Mouse (Mus musculus): ENCODE data around the gene Otulin. TPM values are rescaled to one million over a fixed set of nuclear protein-coding genes. Genes with fewer than 3 reads are reported as not detected.

Otulin gene
- polyA plus RNA-seq, 1 experiment from 2014 or later = 28.1 TPM

DNA sequence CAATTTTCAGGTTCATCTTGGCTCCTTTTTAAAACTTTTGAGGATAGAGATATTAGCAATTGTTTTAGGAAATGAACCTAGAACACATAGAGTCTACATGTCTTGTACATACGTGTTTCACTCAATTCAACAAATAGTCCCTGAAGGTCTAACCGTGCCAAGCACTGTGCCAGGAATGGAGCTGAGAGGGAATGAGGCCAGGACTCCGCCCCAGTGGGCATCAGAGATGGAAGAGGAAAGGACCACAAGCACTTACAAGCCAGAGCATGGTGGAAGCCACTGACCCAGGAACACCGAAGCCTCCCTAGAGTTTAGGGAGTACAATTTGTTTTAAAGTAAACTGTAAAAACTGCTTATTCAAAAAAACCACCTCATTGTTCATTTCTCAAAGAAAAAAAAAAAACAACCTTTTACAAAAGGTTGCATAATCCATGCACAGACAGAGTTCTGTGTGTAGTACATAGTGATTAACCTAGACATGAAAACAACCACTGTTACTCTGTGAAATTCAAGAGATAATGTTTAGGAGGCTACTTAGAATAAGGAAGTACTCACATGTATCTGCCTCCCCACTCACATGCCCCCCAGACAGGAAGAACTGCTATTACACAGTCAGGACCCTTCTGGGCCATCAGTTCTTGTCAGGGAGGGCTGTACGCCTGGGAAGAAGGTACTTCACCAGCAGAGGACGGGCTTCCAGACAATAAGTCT is 9.9 kb downstream of the Otulin start:
- H3K9me3 ChIP-seq = no peaks in the 10 kb centered on the region
- no peaks in the 10 kb centered on the region for H3K27me3 ChIP-seq (ENCODE audit: insufficient read depth, poor library complexity, severe bottlenecking)
- peaks cover 64% of the 10 kb centered on the region for H3K36me3 ChIP-seq
- H3K27ac ChIP-seq = no peak overlapping the region
- DNase-seq (ENCODE audit: low spot score) = no peak
- WGBS = 87% methylated on average over 6 of the region's 6 CpGs
- no peak overlapping the region for H3K4me3 ChIP-seq
- no peaks in the 10 kb centered on the region for H3K4me1 ChIP-seq (replicated peaks)

DNA sequence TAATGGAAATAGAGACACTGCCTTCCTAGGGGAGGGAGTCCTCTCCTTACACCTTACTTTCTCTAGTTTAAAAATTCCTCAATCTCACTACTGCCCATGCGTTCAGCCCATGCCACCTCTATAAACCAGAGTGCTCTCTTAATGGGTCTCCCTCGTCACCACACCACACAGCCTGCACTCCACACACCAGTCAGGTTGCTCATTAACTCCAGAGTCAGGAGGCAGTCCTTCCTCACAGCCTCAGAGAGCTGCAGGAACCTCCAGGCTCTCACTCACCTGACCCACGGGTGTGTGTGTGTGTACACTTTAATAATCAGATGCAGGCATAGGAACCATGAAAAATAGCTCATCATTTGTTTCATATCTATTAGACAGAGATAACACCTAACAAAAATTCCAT is 10.8 kb downstream of the Otulin start:
- no peaks in the 10 kb centered on the region for H3K9me3 ChIP-seq
- no peak overlapping the region for H3K27ac ChIP-seq
- 89% methylated on average over 3 of the region's 3 CpGs for WGBS
- no peaks in the 10 kb centered on the region for H3K27me3 ChIP-seq (ENCODE audit: insufficient read depth, poor library complexity, severe bottlenecking)
- H3K4me3 ChIP-seq = no peak overlapping the region
- peaks cover 67% of the 10 kb centered on the region for H3K36me3 ChIP-seq
- no peak for DNase-seq (ENCODE audit: low spot score)
- H3K4me1 ChIP-seq (replicated peaks) = no peaks in the 10 kb centered on the region

DNA sequence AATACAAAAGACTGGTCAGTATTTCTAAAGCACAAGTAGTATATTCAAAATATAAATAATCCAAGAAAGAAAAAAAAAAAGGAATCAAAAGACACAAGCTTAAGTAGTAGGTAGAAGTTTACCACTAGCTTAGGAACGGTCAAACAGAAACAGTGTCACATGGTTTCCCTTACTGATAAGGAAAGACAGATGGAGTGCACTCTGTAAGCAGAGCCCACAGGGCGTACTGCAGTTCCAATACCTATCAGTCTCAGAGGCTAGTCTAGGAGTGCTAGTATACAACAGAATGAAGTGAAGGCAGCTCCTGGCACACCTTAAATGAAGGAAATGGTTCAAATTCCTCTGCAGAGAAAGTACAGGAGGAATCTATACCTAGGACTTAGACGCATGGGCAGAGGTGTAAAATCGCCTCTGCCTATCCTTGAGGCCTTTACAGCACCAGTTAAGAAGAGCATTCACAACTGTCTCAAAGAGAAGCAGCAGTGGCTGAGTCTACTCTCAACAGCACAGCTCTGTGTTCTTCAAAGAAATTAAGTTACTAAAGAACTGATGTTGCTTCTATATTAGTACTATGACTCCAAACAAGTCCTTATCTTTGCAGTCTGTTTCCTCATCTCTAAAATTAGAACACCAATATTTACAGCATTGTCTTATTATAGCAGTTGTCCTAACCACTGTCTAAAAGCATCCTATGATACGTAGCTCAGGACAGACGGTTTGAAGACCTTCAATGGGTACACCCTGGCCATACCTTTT is 11.5 kb downstream of the Otulin start:
- Histone ChIP-seq H3K36me3 (peaks cover 74% of the 10 kb centered on the region), H3K4me3 (no peak overlapping the region), H3K27me3 (ENCODE audit: insufficient read depth, poor library complexity, severe bottlenecking) (no peaks in the 10 kb centered on the region), H3K27ac (no peak overlapping the region), H3K4me1 (replicated peaks) (no peaks in the 10 kb centered on the region), H3K9me3 (no peaks in the 10 kb centered on the region)
- DNase-seq (ENCODE audit: low spot score) = no peak
- 91% methylated on average over 6 of the region's 6 CpGs for WGBS

DNA sequence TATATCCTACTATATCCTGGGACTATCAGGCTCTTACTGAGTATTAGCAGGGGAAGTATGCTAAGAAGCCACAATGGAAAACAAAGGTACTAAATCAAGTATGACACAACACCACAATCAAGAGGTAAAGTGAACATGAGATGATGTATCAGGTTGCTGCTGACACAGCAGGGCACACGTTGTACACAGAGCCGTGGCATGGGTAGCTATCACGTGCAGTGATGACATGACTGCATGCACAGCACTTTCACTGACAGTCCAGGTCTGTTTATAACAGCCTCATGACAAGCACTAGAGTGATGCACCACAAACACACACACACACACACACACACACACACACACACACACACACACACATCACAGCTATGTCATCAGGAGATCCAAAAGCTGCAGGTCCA is 13.3 kb downstream of the Otulin start:
- Histone ChIP-seq H3K4me3 (no peak overlapping the region), H3K36me3 (peaks cover 63% of the 10 kb centered on the region), H3K4me1 (replicated peaks) (no peaks in the 10 kb centered on the region; the same call in 1 of the 2 replicates), H3K27ac (no peak overlapping the region), H3K9me3 (no peaks in the 10 kb centered on the region), H3K27me3 (ENCODE audit: insufficient read depth, poor library complexity, severe bottlenecking) (no peaks in the 10 kb centered on the region)
- 80% methylated on average over 3 of the region's 3 CpGs for WGBS
- DNase-seq (ENCODE audit: low spot score) = no peak

DNA sequence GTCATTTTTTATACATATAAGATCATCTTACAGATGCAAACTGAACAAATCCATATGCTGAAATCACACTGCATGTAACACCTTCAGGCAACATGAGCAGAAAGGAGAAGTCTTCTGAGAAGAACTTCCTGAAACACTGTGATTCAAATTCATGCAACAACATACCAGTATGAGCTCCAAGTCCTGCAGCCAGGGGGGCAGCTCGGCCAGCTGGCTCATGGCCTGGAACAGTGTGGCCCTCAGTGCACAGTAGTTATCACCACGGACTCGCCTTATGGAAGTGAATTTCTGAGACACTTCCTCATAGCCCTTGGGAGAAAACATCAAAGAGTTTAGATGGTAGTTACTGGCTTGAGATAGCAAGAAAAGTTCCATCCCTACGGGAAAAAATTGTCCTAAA is 14.3 kb downstream of the Otulin start:
- 91% methylated on average over 4 of the region's 4 CpGs for WGBS
- no peaks in the 10 kb centered on the region; the same call in 1 of the 2 replicates for H3K4me1 ChIP-seq (replicated peaks)
- DNase-seq (ENCODE audit: low spot score) = no peak
- no peak overlapping the region for H3K4me3 ChIP-seq
- H3K9me3 ChIP-seq = no peaks in the 10 kb centered on the region
- H3K27ac ChIP-seq = no peak overlapping the region
- peaks cover 65% of the 10 kb centered on the region for H3K36me3 ChIP-seq
- no peaks in the 10 kb centered on the region for H3K27me3 ChIP-seq (ENCODE audit: insufficient read depth, poor library complexity, severe bottlenecking)

DNA sequence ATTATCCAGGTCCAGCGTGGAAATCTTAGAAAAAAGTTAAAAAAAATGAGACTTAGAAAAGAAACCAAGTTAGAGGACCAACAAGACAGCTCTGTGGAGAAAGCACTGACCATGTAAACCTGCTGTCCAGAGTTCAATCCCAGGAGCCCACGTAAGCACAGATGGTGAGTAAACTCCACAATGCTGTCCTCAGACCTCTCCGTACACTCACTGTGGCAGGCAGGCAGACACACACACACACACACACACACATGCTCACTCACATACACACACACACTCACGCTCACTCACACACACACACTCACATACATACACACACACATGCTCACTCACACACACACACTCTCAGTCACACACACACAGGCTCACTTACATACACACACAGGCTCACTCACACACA is 17.2 kb downstream of the Otulin start:
- Histone ChIP-seq H3K27me3 (ENCODE audit: insufficient read depth, poor library complexity, severe bottlenecking) (no peaks in the 10 kb centered on the region), H3K36me3 (peaks cover 70% of the 10 kb centered on the region)
- 97% methylated on average over 4 of the region's 4 CpGs for WGBS

DNA sequence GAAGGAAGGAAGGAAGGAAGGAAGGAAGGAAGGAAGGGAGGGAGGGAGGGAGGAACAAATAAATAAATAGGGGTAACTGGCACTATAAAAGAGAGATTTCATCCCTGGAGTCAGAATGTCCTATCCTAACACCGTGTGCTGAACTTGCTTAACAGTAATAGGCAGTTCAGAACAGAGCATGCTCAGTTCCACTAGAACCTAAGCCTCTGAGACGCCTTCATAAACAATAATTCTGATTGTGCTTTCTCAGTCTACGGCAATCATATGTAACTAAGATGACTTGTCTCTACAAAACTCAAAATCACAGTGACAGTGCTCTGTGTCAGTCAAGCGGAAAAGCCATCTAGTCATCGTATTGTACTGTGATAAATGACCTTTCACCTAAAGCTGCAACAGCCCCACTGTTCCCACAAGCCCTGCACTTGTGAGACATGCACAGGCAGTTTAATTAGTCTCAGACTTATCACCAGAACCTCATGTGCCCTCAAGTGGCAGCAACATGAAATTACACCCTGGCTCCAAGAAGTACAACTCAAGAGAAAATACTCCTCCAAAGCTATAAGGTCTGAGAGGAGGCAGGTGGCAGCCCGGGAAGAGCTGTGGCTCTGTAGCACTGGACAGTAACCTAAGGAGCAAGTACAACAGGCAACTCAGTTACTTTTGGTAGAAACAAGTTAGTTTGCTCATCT is 17.8 kb downstream of the Otulin start:
- 54% methylated on average over 6 of the region's 6 CpGs for WGBS

More for the DNA sequence above, 17.2 kb downstream of the Otulin start:
- DNase-seq (ENCODE audit: low spot score) = no peak
- no peaks in the 10 kb centered on the region for H3K9me3 ChIP-seq
- no peaks in the 10 kb centered on the region; the same call in 1 of the 2 replicates for H3K4me1 ChIP-seq (replicated peaks)
- H3K27ac ChIP-seq = no peak overlapping the region
- no peak overlapping the region for H3K4me3 ChIP-seq

DNA sequence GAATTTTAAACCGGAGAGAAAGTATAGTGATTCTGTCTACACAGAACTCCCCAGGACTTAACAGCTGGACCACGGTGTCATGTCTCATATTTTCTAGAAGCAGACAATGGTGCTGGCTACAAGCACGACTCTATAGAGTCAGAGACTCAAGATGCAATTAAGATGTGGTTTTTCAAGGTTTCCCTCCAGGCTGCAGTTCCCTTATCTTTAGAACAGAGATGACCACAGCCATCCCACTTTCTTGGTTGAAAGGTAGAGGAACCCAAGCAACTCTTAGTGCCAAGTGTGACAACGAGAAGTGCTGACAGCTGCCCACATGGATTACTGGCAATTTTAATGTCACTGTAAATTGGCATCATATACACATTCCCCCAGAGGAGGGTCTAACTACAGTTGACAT is 20.9 kb downstream of the Otulin start:
- peaks cover 69% of the 10 kb centered on the region for H3K36me3 ChIP-seq
- no peak for DNase-seq (ENCODE audit: low spot score)
- no peak overlapping the region for H3K27ac ChIP-seq
- 87% methylated on average over 4 of the region's 4 CpGs for WGBS
- H3K4me3 ChIP-seq = no peak overlapping the region
- H3K4me1 ChIP-seq (replicated peaks) = no peaks in the 10 kb centered on the region; the same call in 1 of the 2 replicates
- H3K9me3 ChIP-seq = no peaks in the 10 kb centered on the region
- H3K27me3 ChIP-seq (ENCODE audit: insufficient read depth, poor library complexity, severe bottlenecking) = no peaks in the 10 kb centered on the region

More for the DNA sequence above, 17.8 kb downstream of the Otulin start:
- no peaks in the 10 kb centered on the region; the same call in 1 of the 2 replicates for H3K4me1 ChIP-seq (replicated peaks)
- no peaks in the 10 kb centered on the region for H3K27me3 ChIP-seq (ENCODE audit: insufficient read depth, poor library complexity, severe bottlenecking)
- H3K9me3 ChIP-seq = no peaks in the 10 kb centered on the region
- H3K4me3 ChIP-seq = no peak overlapping the region
- H3K27ac ChIP-seq = no peak overlapping the region
- H3K36me3 ChIP-seq = peaks cover 72% of the 10 kb centered on the region
- peak; percentile 71 for DNase-seq (ENCODE audit: low spot score)

DNA sequence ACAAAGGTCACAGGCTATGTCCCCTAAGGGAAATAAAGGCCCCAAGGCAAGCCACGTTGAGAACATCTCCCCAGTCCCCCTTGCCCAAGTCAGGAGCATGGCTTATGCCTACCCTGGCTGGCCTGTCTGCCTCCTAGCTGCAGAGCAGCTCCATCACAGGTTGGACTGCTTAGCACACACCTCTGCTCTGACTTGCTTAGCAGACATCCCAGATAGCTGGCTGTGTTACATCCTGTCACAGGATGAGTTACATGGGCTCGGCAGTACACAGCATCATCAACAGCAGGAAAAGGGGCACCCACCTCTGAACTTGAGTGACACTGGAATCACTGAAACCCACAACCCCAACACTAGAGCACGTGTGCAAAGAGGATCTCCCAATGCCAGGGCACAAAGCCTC is 25.2 kb downstream of the Otulin start:
- 86% methylated on average over 3 of the region's 3 CpGs for WGBS
- H3K4me1 ChIP-seq (replicated peaks) = no peaks in the 10 kb centered on the region
- no peak overlapping the region for H3K27ac ChIP-seq
- DNase-seq (ENCODE audit: low spot score) = no peak
- peaks cover 59% of the 10 kb centered on the region for H3K36me3 ChIP-seq
- H3K4me3 ChIP-seq = no peak overlapping the region
- H3K9me3 ChIP-seq = no peaks in the 10 kb centered on the region
- H3K27me3 ChIP-seq (ENCODE audit: insufficient read depth, poor library complexity, severe bottlenecking) = no peaks in the 10 kb centered on the region

DNA sequence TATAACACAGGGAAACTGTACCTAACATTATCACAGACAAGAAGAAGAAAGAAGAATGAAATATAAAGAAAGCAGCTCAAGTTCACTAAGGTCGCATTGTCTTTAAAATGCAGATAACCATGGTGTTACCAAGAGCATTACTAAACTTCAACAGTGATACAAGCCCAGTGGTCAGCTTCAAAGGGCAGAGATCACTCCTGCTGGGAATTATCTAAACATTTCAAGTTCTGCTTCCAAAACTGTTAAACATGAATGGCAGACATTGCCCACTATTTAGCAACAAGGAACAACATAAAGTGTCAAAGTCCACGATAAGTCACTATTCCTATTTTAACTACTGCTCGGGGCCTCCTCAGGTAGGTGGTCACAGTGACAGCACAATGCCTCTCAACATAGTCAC is 25.9 kb downstream of the Otulin start:
- peaks cover 60% of the 10 kb centered on the region for H3K36me3 ChIP-seq

DNA sequence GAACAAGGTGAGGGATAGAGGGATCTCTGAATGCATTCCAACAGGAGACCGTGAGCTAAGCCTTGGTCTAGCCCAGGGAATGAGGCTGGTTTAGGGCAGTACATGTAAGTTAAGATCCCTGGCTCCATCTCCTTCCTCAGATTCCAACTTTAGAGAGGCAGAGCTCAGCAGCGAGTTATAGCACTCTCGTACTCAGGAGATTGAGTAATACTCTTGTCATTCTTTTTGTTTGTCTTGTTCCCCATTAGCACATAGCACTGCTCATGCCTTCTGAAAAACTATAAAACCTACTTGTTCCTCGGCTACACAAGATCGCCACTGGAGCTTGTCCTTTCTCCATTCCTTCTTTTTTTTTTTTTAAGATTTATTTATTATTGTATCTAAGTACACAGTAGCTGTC is 30.0 kb downstream of the Otulin start:
- Histone ChIP-seq H3K36me3 (peaks cover 50% of the 10 kb centered on the region), H3K9me3 (no peaks in the 10 kb centered on the region), H3K4me1 (replicated peaks) (peaks cover 5% of the 10 kb centered on the region), H3K27me3 (ENCODE audit: insufficient read depth, poor library complexity, severe bottlenecking) (no peaks in the 10 kb centered on the region), H3K27ac (no peak overlapping the region), H3K4me3 (no peak overlapping the region)
- 90% methylated on average over 5 of the region's 5 CpGs for WGBS
- no peak for DNase-seq (ENCODE audit: low spot score)

More for the DNA sequence above, 25.9 kb downstream of the Otulin start:
- no peak for DNase-seq (ENCODE audit: low spot score)
- Histone ChIP-seq H3K27ac (no peak overlapping the region), H3K4me3 (no peak overlapping the region), H3K27me3 (ENCODE audit: insufficient read depth, poor library complexity, severe bottlenecking) (no peaks in the 10 kb centered on the region), H3K4me1 (replicated peaks) (no peaks in the 10 kb centered on the region), H3K9me3 (no peaks in the 10 kb centered on the region)
- 89% methylated on average over 3 of the region's 3 CpGs for WGBS

DNA sequence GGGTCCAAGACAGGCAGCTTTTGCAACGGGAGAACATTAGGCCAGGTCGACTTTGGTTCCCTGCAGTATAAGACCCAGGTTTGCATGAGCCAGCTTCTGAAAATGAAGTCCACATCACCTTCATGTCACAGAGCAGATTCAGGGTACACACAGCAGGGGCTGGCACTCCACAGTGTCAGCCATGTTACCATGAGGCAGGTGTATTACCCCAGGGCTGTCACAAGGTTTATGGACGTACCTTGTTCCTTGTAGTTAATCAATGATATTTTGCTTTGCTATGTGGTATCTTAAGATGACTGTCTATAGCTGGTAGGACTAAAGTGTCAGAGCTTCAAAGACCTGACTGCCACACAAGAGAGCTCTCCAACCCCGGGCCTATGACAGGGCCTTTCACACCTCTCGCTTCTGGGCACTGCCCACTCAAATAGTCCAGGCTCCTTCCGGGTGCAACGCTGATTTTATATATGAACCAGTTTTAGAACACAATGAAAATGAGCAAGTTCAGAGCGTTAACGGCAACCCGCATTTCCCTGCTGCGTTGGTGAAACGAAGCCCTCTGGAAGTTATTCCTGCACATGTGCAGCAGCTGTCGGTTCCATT is 31.6 kb downstream of the Otulin start:
- Histone ChIP-seq H3K27ac (no peak overlapping the region), H3K4me1 (replicated peaks) (peaks cover 12% of the 10 kb centered on the region), H3K27me3 (ENCODE audit: insufficient read depth, poor library complexity, severe bottlenecking) (no peaks in the 10 kb centered on the region), H3K36me3 (peaks cover 52% of the 10 kb centered on the region), H3K4me3 (no peak overlapping the region), H3K9me3 (no peaks in the 10 kb centered on the region)
- 95% methylated on average over 13 of the region's 13 CpGs for WGBS
- no peak for DNase-seq (ENCODE audit: low spot score)

All from hindbrain, embryonic 10.5 days (tissue).